Mouse (Mus musculus): ENCODE data around the gene Sycp3. TPM values are rescaled to one million over a fixed set of nuclear protein-coding genes. Genes with fewer than 3 reads are reported as not detected.
"Not testable (repeated sequence)": the region's sequence is repeated elsewhere in the genome, so short reads cannot be mapped to it uniquely, and the experiment has no call there.

Sycp3 gene
- polyA plus RNA-seq, 1 experiment from 2014 or later: not detected

- no peaks in the 10 kb centered on the region; the same call in 1 of the 2 replicates for H3K79me2 ChIP-seq (ENCODE audit: inconsistent target)
- no peak overlapping the region for H3K27ac ChIP-seq
- no peak overlapping the region for H3K4me3 ChIP-seq (ENCODE audit: inconsistent target)
- 69% methylated on average over 7 of the region's 7 CpGs for WGBS (ENCODE audit: missing documents)
- no peaks in the 10 kb centered on the region for H3K36me3 ChIP-seq (ENCODE audit: inconsistent target)
Observed at GRCm38 (mm10) chr10:88507691-88508143, 48.3 kb downstream of the Sycp3 start.

DNA sequence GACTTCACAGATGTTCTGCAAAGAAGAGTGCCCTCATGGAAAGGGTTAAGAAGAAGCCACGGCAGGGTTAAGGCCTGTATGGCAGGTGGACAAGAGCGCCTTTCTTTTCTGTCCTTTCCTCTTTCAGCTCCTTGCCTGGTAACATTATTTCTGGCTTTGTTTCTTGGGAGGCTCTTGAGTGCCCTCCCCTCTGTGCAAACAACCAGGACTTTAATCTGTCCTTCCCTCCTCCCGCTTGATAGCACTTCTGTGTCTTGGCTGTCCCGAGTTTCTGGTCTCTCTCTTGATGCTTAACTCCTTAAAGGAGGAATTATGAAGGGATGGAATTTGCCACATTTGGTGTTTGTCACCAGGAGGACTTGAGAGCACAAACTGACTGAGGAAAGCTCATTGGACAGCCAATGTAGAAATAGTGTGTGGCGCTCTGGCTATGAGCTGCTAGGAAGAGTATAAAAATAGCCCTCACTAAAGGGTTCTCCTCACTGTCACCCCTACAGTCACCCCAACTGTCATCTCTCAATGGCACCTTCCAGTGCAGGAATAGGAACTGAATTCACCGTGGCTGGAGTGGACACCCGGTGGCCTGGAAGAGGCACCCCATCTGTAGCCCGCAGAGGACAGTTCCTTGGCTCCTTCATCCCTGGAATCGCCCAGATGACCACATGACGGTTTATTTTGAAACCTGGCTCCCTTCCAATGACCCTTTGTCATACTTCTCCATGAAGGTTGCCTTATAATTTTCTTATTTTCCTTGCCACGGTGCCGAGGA, 51.3 kb downstream of the Sycp3 start:
- Histone ChIP-seq H3K36me3 (ENCODE audit: inconsistent target) (no peaks in the 10 kb centered on the region), H3K79me2 (ENCODE audit: inconsistent target) (no peaks in the 10 kb centered on the region), H3K27ac (no peak overlapping the region), H3K4me3 (ENCODE audit: inconsistent target) (no peak overlapping the region)
- WGBS (ENCODE audit: missing documents): 61% methylated on average over 10 of the region's 12 CpGs

DNA sequence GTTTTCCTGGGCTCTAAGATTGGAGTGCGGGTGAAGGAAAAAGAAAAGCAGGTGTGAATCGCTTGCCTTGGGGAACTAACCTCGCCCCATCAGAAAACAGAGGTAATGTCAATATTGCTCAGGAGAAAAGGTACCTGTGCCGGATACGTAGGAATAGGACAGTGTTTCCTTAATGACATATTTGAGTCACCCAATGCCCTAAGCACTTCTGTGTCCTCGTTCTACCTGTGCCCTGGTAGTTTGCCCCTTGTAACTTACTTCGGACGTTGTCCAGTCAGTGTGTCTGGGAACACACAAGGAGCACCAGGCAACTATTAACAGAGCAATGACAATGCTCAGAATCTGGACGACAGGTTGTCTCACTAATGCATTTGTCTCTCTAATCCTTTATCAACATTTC, 52.0 kb downstream of the Sycp3 start:
- Histone ChIP-seq H3K36me3 (ENCODE audit: inconsistent target) (no peaks in the 10 kb centered on the region), H3K27ac (no peak overlapping the region), H3K79me2 (ENCODE audit: inconsistent target) (no peaks in the 10 kb centered on the region), H3K4me3 (ENCODE audit: inconsistent target) (no peak overlapping the region)
- 95% methylated on average over 9 of the region's 9 CpGs for WGBS (ENCODE audit: missing documents)

DNA sequence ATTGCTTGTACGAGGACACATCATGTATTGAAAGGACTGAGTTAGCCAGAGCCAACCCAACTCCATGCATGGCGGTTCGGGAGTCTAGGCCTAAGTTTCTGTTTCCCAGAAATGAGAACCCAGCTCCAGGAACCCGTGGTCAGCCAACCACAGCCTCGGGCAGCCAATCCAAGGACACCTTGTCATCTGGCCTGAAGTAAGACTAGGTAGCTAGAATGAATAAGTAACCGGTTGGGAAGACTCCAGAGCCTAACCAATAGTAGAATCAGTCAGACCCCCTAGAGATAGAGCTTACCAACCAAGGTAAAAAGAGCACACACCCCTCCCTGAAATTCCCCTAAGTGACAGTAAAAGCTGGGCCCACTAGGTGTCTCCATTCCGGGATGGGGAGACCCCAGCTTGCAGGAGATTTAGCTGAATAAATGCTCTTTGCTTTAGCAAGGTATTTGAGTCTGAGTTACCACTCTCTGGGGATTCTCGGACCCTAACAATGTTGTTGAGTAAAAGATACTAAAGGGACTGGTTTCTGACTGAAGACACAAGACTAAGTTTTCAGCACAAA, 54.3 kb downstream of the Sycp3 start:
- 62% methylated on average over 8 of the region's 8 CpGs for WGBS (ENCODE audit: missing documents)
- H3K79me2 ChIP-seq (ENCODE audit: inconsistent target): no peaks in the 10 kb centered on the region
- H3K27ac ChIP-seq: no peak overlapping the region
- no peak overlapping the region for H3K4me3 ChIP-seq (ENCODE audit: inconsistent target)
- H3K36me3 ChIP-seq (ENCODE audit: inconsistent target): no peaks in the 10 kb centered on the region

DNA sequence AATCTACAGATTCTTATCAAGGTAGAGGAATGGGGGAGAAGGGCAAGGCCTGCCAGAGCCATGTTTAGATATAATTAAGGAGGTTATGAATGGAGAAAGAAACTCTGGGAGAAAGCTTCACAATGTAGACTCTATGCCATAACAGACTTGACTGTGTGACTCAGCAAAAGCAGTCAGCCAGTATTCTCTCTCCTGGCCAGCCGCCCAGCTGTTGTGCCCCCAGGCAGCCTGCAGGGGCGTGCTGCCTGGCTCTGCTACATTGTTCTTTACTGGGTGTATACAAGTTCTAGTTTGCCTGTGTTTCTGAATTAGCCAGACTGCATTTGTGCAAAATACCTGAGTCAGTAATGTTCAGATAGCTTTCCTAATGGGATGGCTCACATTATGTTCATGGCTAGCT, 55.1 kb downstream of the Sycp3 start:
- H3K36me3 ChIP-seq (ENCODE audit: inconsistent target): no peaks in the 10 kb centered on the region
- WGBS (ENCODE audit: missing documents): 35% methylated on average over 2 of the region's 2 CpGs
- H3K27ac ChIP-seq: no peak overlapping the region
- no peaks in the 10 kb centered on the region for H3K79me2 ChIP-seq (ENCODE audit: inconsistent target)
- no peak overlapping the region for H3K4me3 ChIP-seq (ENCODE audit: inconsistent target)

GRCm38 (mm10) chr10:88515049-88515448, 55.7 kb downstream of the Sycp3 start:
- WGBS (ENCODE audit: missing documents): 90% methylated on average over 4 of the region's 7 CpGs
- H3K36me3 ChIP-seq (ENCODE audit: inconsistent target); H3K79me2 ChIP-seq (ENCODE audit: inconsistent target); H3K27ac ChIP-seq; H3K4me3 ChIP-seq (ENCODE audit: inconsistent target): not testable (repeated sequence)

- Histone ChIP-seq H3K36me3 (ENCODE audit: inconsistent target) (no peaks in the 10 kb centered on the region), H3K4me3 (ENCODE audit: inconsistent target) (no peak overlapping the region), H3K27ac (no peak overlapping the region), H3K79me2 (ENCODE audit: inconsistent target) (no peaks in the 10 kb centered on the region)
- 93% methylated on average over 8 of the region's 8 CpGs for WGBS (ENCODE audit: missing documents)
Observed at GRCm38 (mm10) chr10:88522795-88523194, 63.4 kb downstream of the Sycp3 start.

Other genes starting within 250 kb of the Sycp3 start
- 15.4 to 26.6 TPM (median 23.8 TPM) in 3 replicates for gene Dram1, start 80.5 kb upstream of the Sycp3 start, polyA plus RNA-seq (2018)
- 34.0 to 83.1 TPM (median 76.6 TPM) in 3 replicates for gene Gnptab, start 80.4 kb upstream of the Sycp3 start, polyA plus RNA-seq (2018)
- gene Chpt1, start 44.5 kb downstream of the Sycp3 start, polyA plus RNA-seq (2018): 14.8 to 29.0 TPM (median 19.6 TPM) in 3 replicates
- not detected in 3 replicates for gene Mybpc1, start 145.6 kb downstream of the Sycp3 start, polyA plus RNA-seq (2018)
- gene Spic, start 225.4 kb downstream of the Sycp3 start, polyA plus RNA-seq (2018): 3.8 to 31.2 TPM (median 11.1 TPM) in 3 replicates

All from macrophage (primary cell).